Mouse (Mus musculus): Measurements from ENCODE around the gene Rabl6.

The Rabl6 gene

GRCm38 (mm10) chr2:25545996-25546810, 62.1 kb downstream of the Rabl6 start:
- DNase-seq (ENCODE audit: low spot score): peak; percentile 62

GRCm38 (mm10) chr2:25541644-25542367, 66.5 kb downstream of the Rabl6 start:
- no peak for DNase-seq (ENCODE audit: low spot score)

GRCm38 (mm10) chr2:25540541-25540948, 67.8 kb downstream of the Rabl6 start:
- no peak for DNase-seq (ENCODE audit: low spot score)

GRCm38 (mm10) chr2:25536531-25536930, 71.8 kb downstream of the Rabl6 start:
- DNase-seq (ENCODE audit: low spot score): no peak

- no peak for DNase-seq (ENCODE audit: low spot score)
Observed at GRCm38 (mm10) chr2:25534866-25535182, 73.5 kb downstream of the Rabl6 start.

GRCm38 (mm10) chr2:25534178-25534865, 74.0 kb downstream of the Rabl6 start:
- peak; percentile 84 for DNase-seq (ENCODE audit: low spot score)

- peak; percentile 16 for DNase-seq (ENCODE audit: low spot score)
Observed at GRCm38 (mm10) chr2:25533707-25534106, 74.6 kb downstream of the Rabl6 start.

Data from MN1 (cell line).